Mouse (Mus musculus) stomach, embryonic 14.5 days (tissue): ENCODE data around the gene Kat7. TPM values are rescaled to one million over a fixed set of nuclear protein-coding genes. Genes with fewer than 3 reads are reported as not detected.

Experiments
- ATAC-seq: fragments of 200-750 bp; cut with Nextera tagmentation; 2 replicates; pipeline ENCODE4 v1.8.0; 2017; ENCODE audit warnings: low read depth, moderate TSS enrichment; ENCODE audit not compliant: insufficient number of reproducible peaks, insufficient read depth, low FRiP score
- H3K27ac ChIP-seq: fragments of 300-500 bp; sonication (generic); 2 replicates; pipeline ENCODE4 v1.5.1; 2014; ENCODE audit warnings: mild to moderate bottlenecking, low read length, moderate library complexity, mixed read lengths
- H3K27me3 ChIP-seq: fragments of 300-500 bp; sonication (generic); 2 replicates; pipeline ENCODE4 v1.6.1; 2014; ENCODE audit warnings: low read length, control low read depth, mixed read lengths; ENCODE audit not compliant: control insufficient read depth, insufficient read depth
- H3K36me3 ChIP-seq: fragments of 300-500 bp; sonication (generic); 2 replicates; pipeline ENCODE4 v1.6.1; 2014; ENCODE audit warnings: mild to moderate bottlenecking, control low read depth, low read length, moderate library complexity, mixed read lengths; ENCODE audit not compliant: control insufficient read depth, insufficient read depth
- H3K4me1 ChIP-seq: fragments of 300-500 bp; sonication (generic); 2 replicates; pipeline ENCODE4 v1.6.1; 2014; ENCODE audit warnings: low read length, control low read depth, mixed read lengths; ENCODE audit not compliant: control insufficient read depth, insufficient read depth
- H3K4me2 ChIP-seq: fragments of 300-500 bp; sonication (generic); replicated peaks from 2 replicates; pipeline ENCODE4 v1.6.1; 2014; ENCODE audit warnings: low read depth, low read length, control low read depth
- H3K4me3 ChIP-seq: fragments of 300-500 bp; sonication (generic); 2 replicates; pipeline ENCODE4 v1.5.1; 2014; ENCODE audit warnings: low read depth, low read length, control low read depth
- H3K9ac ChIP-seq: fragments of 300-500 bp; sonication (generic); replicated peaks from 2 replicates; pipeline ENCODE4 v1.6.1; 2014; ENCODE audit warnings: low read depth, mild to moderate bottlenecking, control low read depth, low read length, moderate library complexity, mixed read lengths
- H3K9me3 ChIP-seq: fragments of 300-500 bp; sonication (generic); 2 replicates; pipeline ENCODE4 v1.6.1; 2016; ENCODE audit warnings: low read depth, low read length, control low read depth; ENCODE audit not compliant: control insufficient read depth
- WGBS: fragments of 180-500 bp; shearing (Covaris S2); extraction: QIAGEN DNeasy Blood & Tissue Kit; methylation state at CpG from one replicate; pipeline ENCODE4 v1.1.7; 2014; 5-methylcytosine and 5-hydroxymethylcytosine counted together
- polyA plus RNA-seq: library from polyadenylated mRNA; unstranded; fragments of >200 nt; fragmentation: Nextera tagmentation; extraction: Ambion mirVana; gene quantifications from 2 replicates; pipeline ENCODE4 v1.2.1, GENCODE M21; 2014

Gene Kat7
- polyA plus RNA-seq, 1 experiment from 2014 or later = 60.8 TPM

DNA sequence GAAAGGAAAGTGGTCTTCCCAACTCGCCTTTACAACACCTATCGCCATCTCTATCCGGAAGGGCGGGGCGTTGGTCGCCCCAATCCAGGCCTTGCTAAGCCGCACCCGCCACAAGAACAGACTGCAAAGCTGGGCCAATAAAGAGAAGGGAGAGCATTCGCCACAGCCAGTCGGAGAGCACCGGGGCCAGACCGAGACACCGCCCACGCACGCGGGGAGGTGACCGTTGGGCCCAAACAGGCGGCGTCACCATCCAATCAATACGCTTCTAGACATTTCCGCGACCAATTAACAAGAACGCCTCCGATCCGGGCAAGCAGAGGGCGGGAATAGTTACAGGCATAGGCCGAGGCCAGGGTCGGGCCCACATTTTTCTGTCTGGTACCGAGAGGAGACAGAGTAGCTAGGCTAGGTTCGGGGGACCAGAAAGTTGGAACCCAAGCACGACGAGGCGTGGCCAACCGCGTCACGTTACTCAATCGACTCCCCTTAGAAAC, 488 bp downstream of the Kat7 start:
- H3K36me3 ChIP-seq = no peaks in the 10 kb centered on the region; the same call in 1 of the 2 replicates
- peaks cover 6% of the 10 kb centered on the region; the same call in 1 of the 2 replicates for H3K4me1 ChIP-seq
- H3K4me3 ChIP-seq = peak overlapping the region; percentile 77
- ATAC-seq = peak; percentile 95
- H3K27ac ChIP-seq = peak overlapping the region; percentile 96
- no peaks in the 10 kb centered on the region for H3K9me3 ChIP-seq
- H3K9ac ChIP-seq = peak overlapping the region; percentile 94
- H3K27me3 ChIP-seq = no peaks in the 10 kb centered on the region
- under 1% methylated on average over 37 of the region's 37 CpGs for WGBS
- H3K4me2 ChIP-seq = peak overlapping the region; percentile 70

DNA sequence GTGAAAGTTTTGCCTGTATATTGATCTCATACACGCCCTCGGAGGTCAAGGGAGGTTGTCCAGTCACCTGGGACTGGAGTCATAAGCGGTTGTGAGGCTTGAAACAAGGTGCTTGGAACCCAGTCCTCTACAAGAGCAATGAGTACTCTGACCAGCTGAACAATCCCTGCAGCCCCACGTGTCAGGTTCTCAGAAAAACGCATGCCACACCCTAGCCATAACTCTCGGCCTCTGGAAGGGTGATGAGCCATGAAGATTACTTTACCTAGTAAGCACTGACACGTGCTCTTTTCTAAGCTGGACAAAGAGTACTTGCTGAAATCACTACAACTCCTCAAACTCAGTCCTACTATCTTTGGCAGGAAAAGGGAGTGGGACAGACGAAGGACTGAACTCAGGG, 2.5 kb downstream of the Kat7 start:
- WGBS = 72% methylated on average over 8 of the region's 8 CpGs

DNA sequence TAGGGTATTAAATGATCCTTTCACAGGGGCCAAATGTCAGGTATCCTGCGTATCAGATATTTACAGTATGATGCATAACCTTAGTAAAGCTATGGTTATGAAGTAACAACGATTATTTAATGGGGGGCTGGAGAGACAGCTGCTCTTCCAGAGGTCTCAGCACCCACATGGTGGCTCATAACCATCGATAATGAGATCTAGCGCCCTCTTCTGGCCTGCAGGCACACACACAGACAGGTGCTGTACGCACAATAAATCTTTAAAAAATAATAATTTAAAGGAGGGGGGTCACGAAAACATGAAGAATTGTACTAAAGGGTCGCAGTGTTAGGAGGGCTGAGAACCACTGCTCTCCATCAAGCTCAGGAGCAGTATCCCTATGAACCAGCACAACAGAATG, 4.4 kb downstream of the Kat7 start:
- no peak for ATAC-seq
- Histone ChIP-seq H3K4me3 (no peak overlapping the region), H3K9ac (no peak overlapping the region), H3K4me2 (no peak overlapping the region), H3K9me3 (no peaks in the 10 kb centered on the region), H3K4me1 (no peaks in the 10 kb centered on the region; the same call in 1 of the 2 replicates), H3K27ac (no peak overlapping the region), H3K27me3 (no peaks in the 10 kb centered on the region), H3K36me3 (peaks cover 29% of the 10 kb centered on the region)
- WGBS = 93% methylated on average over 7 of the region's 7 CpGs

More for the DNA sequence above, 2.5 kb downstream of the Kat7 start:
- no peak overlapping the region for H3K9ac ChIP-seq
- no peaks in the 10 kb centered on the region for H3K27me3 ChIP-seq
- no peaks in the 10 kb centered on the region for H3K9me3 ChIP-seq
- no peak overlapping the region for H3K27ac ChIP-seq
- peaks cover 10% of the 10 kb centered on the region for H3K36me3 ChIP-seq
- H3K4me2 ChIP-seq = no peak overlapping the region
- peaks cover 6% of the 10 kb centered on the region; the same call in 1 of the 2 replicates for H3K4me1 ChIP-seq
- no peak for ATAC-seq
- no peak overlapping the region for H3K4me3 ChIP-seq

DNA sequence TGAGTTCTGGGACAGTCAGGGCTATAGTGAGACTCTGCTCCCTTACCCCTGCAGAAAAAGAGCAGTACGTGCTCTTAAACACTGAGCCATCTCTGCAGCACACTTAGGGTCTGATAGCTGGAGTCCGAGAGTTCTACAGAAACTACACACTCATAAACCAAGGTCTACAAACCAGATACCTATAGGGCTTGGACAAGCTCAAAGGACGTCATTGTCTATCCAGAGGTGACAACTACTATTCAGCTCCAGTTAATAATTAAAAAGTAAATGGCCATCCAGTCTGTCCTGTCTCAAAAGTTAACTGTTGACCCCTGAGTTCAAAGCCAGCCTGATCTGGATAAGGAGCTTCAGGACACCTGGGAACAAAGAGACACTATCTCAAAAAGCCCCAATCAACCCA, 8.3 kb downstream of the Kat7 start:
- no peaks in the 10 kb centered on the region for H3K9me3 ChIP-seq
- H3K27ac ChIP-seq = no peak overlapping the region
- H3K27me3 ChIP-seq = no peaks in the 10 kb centered on the region
- H3K36me3 ChIP-seq = peaks cover 55% of the 10 kb centered on the region
- WGBS = 69% methylated on average over 3 of the region's 3 CpGs
- H3K4me3 ChIP-seq = no peak overlapping the region
- H3K4me1 ChIP-seq = no peaks in the 10 kb centered on the region
- no peak for ATAC-seq
- H3K4me2 ChIP-seq = no peak overlapping the region
- no peak overlapping the region for H3K9ac ChIP-seq

DNA sequence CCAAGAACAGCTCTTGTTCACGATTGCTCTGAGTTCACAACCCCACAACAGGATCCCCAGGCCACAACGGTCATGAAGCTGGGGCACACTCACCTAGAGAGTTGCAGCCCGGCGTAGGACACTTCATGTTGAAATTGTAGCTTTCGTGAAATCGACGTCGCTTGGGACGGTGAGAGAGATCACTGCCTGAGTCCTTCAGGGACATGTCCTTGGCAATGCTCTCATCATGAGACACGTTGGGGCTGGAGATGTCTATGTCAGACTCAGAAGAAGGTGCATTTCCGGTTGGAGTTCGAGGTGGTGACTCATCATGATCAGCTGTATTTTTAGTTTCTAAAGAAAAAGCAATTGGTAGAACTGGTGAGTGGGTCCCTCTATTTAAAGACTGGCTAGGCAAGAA, 10.2 kb downstream of the Kat7 start:
- no peak overlapping the region for H3K4me3 ChIP-seq
- H3K9me3 ChIP-seq = no peaks in the 10 kb centered on the region
- H3K27ac ChIP-seq = no peak overlapping the region
- H3K4me2 ChIP-seq = no peak overlapping the region
- no peaks in the 10 kb centered on the region for H3K27me3 ChIP-seq
- 93% methylated on average over 12 of the region's 12 CpGs for WGBS
- peaks cover 55% of the 10 kb centered on the region for H3K36me3 ChIP-seq
- ATAC-seq = no peak
- no peak overlapping the region for H3K9ac ChIP-seq
- H3K4me1 ChIP-seq = no peaks in the 10 kb centered on the region

DNA sequence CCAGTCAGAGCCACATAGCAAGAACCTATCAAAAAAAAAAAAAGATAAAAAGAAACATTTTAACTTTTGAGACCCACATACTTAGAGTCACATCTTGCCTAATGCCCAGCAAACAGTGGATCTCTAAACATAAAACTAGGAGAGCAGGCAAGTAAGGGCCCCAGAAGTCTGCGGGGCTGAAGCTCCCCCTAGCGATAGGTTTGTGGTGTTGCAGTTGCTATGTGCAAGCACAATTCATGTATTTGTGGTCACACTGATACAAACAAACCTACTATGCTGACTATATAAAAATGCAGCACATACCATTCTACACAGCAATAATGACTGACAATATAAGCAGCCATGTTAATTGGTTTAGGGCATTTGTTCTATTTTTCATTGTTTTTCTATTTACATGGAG, 11.9 kb downstream of the Kat7 start:
- H3K36me3 ChIP-seq = peaks cover 69% of the 10 kb centered on the region
- no peak overlapping the region for H3K9ac ChIP-seq
- WGBS = 15% methylated on average over 2 of the region's 2 CpGs
- ATAC-seq = no peak
- H3K4me3 ChIP-seq = no peak overlapping the region
- no peaks in the 10 kb centered on the region for H3K9me3 ChIP-seq
- H3K4me2 ChIP-seq = no peak overlapping the region
- no peak overlapping the region for H3K27ac ChIP-seq
- no peaks in the 10 kb centered on the region for H3K4me1 ChIP-seq
- no peaks in the 10 kb centered on the region for H3K27me3 ChIP-seq

DNA sequence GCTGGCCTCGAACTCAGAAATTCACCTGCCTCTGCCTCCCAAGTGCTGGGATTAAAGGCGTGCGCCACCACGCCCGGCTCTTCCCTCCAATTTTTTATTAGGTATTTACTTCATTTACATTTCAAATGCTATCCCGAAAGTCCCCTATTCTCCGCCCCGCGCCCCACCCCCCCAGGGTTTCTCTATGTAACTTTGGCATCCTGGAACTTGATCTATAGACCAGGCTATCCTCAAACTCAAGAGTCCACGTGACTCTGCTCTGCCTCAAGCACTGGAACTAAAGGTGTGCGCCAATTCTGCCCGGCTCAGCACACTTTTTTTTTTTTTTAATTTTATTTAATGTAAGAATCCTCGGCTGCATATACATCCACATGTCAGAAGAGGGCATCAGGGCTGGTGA, 14.3 kb downstream of the Kat7 start:
- no peak overlapping the region for H3K27ac ChIP-seq
- 95% methylated on average over 13 of the region's 13 CpGs for WGBS
- no peak overlapping the region for H3K4me3 ChIP-seq
- H3K4me1 ChIP-seq = no peaks in the 10 kb centered on the region
- H3K36me3 ChIP-seq = peaks cover 68% of the 10 kb centered on the region
- no peaks in the 10 kb centered on the region for H3K9me3 ChIP-seq
- H3K9ac ChIP-seq = no peak overlapping the region
- no peak overlapping the region for H3K4me2 ChIP-seq
- no peaks in the 10 kb centered on the region for H3K27me3 ChIP-seq
- ATAC-seq = no peak

DNA sequence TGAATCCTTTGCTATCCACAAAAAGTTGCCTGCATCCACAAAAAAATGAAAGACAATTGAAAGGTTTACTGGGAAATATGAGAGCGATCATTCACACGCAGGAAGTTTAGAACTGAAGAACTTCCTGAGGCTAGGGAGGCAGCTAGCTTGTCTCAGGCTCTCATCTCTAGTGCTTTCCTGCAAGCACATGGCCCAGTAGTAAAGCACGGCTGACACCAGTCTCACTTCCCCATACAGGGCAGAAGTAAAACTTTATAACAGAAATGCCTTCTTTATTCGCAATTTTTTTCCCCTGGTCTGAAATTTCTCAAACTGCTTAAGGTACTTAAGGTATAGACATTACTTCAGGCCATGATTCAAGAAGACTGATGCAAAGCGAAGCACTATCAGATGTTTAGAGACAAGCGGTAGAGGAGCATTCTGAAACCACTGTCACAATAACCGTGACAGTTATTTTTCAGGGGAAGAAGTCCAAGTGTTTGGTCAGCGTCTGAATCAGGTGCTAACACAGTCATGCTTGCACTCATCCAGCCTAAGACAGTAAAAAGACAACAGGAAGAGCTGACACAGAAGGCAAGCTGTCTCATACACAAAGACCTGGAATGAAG, 16.9 kb downstream of the Kat7 start:
- H3K4me2 ChIP-seq = no peak overlapping the region
- no peak overlapping the region for H3K4me3 ChIP-seq
- H3K27ac ChIP-seq = no peak overlapping the region
- ATAC-seq = no peak
- no peaks in the 10 kb centered on the region for H3K4me1 ChIP-seq
- H3K36me3 ChIP-seq = peaks cover 75% of the 10 kb centered on the region
- H3K9me3 ChIP-seq = no peaks in the 10 kb centered on the region
- H3K27me3 ChIP-seq = no peaks in the 10 kb centered on the region
- WGBS = 87% methylated on average over 8 of the region's 8 CpGs
- H3K9ac ChIP-seq = no peak overlapping the region

DNA sequence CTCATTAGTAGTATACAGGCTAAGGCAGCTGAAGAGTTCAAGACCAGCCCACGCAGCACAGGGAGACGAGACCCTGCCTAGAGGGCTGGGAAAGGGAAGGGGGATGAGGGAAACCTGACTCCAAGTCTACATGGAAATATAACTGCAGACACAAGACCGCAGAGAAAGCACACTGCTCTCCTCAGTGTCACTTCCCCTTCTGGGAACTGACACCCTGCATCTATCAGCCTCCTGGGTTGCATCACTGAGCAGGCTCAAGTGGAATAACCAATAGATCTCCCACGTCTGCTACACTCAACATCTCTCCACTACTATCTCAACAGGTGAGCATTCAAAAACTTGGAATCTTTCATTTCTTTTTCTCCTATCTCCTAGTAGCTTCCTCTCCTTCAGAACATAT, 18.0 kb downstream of the Kat7 start:
- ATAC-seq = no peak
- H3K27me3 ChIP-seq = no peaks in the 10 kb centered on the region
- no peaks in the 10 kb centered on the region for H3K9me3 ChIP-seq
- H3K4me2 ChIP-seq = no peak overlapping the region
- no peak overlapping the region for H3K9ac ChIP-seq
- 84% methylated on average over 4 of the region's 4 CpGs for WGBS
- no peaks in the 10 kb centered on the region for H3K4me1 ChIP-seq
- peaks cover 76% of the 10 kb centered on the region for H3K36me3 ChIP-seq
- no peak overlapping the region for H3K27ac ChIP-seq
- no peak overlapping the region for H3K4me3 ChIP-seq
